Mouse (Mus musculus): Measurements from ENCODE around the gene Gm44596.
A peak's percentile ranks its signal among the peaks of the same experiment; 100 is the strongest.

Gm44596 gene

DNA sequence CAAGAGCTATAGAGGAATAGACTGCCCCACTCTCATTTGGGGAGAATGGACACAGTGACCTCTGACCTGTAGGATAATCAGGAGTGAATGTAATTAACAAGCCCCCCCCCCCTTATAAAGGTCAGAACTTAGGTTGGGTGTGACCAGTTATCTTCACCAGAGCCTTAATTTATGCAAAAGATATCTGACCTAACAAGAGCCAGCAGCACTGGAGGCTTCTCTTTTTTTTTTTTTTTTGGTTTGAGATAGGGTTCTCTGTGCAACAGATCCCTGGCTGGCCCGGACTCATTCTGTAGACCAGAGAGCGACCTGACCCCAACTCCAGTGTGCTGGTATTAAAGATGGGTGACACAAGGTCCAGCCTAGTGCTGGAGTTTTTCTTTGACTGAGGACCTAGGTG is 54.0 kb downstream of the Gm44596 start:
- DNase-seq (ENCODE audit: low spot score in 2 of 2) = no peak

DNA sequence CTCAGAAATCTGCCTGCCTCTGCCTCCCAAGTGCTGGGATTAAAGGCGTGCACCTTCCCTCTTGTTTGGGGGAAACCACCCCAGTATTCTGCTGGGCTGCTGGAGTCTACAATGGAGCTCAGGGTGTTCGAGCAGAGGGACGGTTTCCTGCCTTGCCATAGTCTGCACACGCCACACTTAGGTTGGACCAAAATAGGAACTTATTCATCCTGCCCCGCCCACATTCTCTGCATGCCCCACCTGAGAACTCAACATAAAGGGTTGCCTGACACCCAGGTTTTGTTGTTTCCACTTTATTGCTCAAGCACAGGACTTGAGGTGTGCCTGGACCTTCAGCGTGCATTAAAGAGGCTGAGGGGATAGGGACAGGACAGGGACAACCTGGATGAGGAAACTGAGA is 54.5 kb downstream of the Gm44596 start:
- no peak for DNase-seq (ENCODE audit: low spot score in 2 of 2)

DNA sequence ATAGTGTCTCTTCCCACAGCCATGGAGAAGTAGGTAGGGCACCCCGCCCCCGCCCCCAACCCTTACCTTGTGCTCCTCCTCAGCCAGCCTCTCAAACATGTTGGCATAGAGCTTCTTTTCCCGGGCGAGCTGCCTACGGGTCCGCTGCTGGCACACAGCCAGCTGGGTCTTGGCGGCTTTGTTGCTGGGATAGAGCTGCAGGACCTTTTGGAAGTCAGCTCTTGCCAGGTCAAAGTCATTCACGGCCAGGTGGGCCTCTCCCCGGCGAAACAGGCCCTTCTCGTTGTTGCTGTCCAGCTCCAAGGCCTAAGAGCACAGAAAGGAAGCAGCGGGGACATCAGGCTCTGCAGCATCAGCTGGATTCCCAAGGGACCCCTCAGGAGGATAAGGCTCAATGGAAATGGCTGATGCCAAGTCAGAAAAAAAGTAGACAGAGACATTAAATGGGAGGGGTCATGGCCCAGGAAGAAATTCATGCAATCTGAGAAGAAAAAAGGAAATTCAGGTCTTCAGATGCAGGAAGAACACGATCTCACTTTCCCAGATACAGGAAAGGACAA is 57.1 kb downstream of the Gm44596 start:
- DNase-seq (ENCODE audit: low spot score in 2 of 2) = no peak

DNA sequence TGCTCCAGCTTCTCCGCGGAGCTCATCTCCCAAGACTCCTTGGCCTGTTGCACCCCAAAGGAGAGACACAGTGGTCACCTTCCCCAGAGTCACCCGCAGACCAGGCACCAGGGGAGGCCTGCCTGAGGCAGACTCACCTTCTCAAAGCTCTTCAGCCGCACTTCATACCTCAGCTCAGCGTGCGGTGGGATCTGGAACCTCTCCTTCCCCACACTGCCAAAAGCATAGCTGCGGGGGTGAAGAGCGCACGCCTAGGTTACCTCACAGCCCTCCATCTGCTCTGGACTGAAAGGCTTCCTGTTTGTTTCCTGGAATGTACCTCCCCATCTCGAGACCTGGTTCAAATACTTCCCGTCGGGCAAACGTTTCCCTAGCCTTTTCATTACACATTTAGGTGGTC is 58.3 kb downstream of the Gm44596 start:
- no peak for DNase-seq (ENCODE audit: low spot score in 2 of 2)

DNA sequence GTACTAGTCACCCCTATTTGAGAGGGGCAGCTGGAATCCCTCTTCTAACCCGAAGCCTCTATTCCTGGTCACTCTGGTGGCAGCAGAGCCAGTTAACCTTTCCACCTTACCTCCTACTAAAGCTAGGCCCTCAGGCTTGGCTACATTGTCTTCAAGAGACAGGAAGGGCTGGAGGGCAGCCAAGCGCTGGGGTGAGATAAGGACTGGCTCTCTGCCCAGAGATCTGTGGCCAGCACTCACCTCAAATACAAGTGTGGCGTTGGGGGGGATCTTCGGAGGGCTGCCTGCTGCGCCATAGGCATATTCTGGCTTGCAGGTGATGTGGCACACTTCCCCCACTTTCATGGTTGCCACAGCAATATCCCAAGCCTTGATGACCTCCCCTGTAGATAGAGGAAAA is 60.2 kb downstream of the Gm44596 start:
- no peak for DNase-seq (ENCODE audit: low spot score in 2 of 2)

DNA sequence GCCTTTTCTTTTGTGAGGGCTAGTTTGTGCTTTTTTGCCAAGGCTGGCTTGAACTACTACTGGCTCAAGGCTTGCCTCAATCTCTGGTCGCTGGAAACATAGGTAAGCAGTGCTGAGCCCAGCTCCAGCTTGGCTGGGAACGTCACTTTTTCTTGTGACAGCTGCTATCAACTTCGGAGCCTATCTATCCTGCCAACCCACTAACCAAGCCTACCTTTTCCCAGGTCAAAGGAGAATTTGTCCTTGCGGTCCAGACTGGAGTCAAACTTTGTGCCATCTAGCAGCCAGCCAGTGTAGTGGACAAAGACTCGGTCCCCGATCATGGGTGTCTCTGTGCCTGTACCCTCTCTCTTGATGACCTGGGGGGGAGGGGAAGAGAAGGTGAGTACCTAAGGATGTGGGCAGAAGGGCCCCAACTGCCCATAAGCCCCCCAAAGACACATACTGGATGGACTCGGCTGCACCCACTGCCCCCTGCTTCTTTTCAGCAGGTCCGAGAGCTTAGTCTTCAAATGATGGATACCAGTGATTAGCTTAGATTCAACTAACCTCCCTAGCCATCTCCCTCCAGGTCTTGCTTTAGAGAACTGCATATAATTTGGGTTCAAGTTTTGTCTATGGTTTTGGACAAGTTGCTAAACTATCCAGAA is 61.2 kb downstream of the Gm44596 start:
- DNase-seq (ENCODE audit: low spot score in 2 of 2) = no peak

DNA sequence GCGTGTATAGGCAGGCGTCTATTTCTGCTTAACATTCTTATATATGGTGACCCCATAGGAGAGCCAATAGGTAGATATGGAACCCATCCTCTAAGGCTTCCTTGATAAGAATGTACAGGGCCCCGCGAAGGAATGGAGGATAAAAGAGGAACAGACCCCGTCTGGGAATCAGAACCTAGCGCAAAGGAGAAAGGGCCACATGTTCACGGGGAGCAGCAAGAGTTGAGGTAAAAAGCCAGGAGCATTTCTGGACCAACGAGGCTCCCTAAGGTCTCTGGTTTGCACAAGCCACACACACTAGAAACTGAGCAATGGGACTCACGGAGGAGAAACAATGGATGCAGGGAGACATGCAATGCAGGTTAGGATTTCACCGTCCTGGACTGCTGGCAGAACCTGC is 62.0 kb downstream of the Gm44596 start:
- no peak for DNase-seq (ENCODE audit: low spot score in 2 of 2)

DNA sequence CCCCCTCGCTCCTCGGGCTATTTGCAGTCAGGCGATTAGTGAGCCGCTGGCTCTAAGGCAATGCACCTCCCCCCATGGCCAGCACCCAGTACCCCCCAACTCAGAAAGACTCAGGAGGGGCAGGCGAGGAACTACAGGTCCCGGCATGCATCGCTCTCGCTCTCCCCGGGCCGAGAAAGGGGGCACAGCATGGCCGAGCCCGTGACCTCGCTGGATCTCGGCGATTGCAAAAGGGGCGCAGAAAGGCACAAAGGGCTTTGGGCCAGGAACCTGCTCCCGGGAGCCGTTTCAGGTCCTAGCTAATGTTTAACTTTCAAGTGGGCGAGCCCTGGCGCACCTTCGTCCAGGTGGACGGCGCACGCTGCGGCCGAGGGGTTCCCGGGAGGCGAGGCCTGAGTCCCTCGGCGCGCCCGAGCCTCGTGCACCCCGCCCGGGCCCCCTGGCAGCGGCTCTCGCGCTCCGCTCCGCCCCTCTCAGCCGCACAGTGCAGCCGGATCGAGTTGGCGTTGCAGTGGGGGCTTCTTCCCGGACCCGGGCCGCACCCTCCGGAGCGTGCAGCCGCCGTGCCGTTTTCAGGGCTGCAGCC is 62.5 kb downstream of the Gm44596 start:
- no peak for DNase-seq (ENCODE audit: low spot score in 2 of 2)

DNA sequence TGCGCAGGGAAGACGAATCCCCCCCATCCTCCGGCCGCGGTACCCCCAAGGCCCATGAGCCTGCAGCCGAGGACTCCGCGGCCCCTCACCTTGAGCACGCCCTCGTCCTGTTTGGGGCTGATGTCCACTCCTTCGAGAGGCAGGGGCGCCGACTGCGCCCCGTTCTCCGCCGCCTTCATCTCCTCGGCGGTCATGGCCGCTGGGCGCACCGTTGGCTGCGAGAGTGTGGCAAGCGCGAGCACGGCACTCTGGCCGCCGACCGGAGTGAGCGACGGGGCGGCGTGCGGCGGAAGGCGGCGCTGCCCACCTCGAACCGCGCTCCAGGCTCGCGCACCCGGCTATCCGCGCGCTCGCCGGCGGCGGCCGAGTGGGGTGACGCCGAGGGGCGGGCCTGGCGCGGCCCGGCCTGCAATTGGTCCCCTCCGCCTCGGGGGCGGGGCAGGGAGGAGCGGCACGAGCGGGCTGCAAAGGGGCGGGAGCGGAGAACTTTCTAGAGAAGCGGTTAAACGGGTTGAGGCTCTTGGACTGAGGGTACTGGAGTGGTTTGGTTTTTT is 63.1 kb downstream of the Gm44596 start, which contains the start of gene Fkbp4:
Gene Fkbp4 (minus strand): TSS at position 361 of the 554 bp plus-strand sequence.
- DNase-seq (ENCODE audit: low spot score in 2 of 2) = peak; percentile 70 to 86

DNA sequence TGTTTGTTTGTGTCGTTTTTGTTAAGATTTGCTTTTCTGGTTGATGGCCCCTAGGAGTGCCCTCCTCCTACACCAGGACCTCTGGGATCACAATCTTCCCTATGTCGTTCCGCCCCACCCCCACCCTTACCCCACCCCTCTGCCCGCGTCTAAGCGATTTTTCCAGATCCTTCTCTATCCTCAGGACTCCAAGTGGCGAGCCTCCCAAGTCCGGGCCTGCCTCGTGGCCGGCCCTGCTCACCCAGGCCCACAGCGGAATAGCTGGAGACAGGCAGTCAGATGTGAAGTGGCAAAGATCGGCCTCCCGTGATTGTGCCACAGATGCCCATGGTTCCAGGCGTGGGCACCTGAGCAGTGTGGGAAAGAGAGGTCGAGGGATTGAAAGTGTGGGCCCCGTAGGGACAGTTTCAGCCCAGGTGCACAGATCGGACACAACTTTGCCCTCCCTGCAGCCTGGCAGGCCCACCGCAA is 63.6 kb downstream of the Gm44596 start:
- no peak for DNase-seq (ENCODE audit: low spot score in 2 of 2)

DNA sequence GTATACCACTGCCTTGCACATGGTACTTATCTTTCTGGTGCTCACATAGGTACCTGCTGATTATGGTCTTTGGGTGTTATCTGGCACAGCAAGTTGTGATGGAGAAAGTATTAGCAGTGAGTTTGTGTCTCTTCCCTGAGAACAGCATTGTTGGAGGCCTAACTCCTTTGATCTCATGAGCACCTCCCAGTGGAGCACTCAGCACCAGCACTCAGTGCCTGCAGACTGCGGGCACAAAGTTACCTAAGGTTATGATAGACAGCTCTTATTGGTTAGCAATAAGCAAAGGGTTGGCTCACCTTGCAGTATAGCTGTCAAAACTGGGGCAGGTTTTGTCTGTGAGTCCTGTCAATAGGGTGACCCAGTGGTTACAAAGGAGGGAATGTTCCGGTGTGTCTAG is 64.9 kb downstream of the Gm44596 start:
- DNase-seq (ENCODE audit: low spot score in 2 of 2) = no peak

DNA sequence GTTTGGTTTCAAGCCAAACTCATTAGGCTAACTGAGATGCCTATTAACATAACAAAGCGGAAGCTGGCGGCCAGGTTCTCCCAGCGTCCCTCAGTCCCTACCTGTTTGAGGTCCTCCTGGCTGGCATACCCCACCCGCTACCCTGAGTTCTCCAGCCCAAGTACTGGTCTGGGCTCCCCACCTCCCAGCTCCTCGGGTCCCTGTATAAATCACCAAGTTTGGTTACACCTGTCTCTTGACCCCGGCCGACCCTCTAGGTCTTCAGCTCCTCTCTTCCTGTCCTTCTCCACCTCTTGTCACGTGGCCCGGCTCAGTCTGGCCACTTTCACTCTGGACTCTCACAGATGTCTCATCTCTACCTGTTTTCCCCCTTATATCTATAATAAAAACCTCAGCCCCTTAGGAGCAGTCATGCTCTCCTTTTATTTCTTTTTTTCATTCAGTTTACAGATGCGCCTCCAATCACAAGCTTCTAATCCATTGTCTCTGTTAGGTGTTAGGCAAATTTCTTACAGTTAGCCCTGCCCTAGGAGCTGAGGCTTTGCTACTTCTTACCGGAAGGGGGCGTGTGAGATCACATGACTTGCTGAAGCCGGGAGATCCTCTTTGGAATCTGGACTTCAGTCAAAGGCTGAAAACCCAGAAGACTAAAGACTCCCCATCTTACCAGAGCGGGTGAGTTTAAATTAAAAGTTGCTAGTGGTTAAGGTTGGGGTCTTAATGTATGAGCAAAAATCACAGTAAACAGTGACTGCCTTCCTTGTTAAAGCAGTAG is 70.6 kb downstream of the Gm44596 start:
- peak in 1 of 2 experiments; percentile 44 for DNase-seq (ENCODE audit: low spot score in 2 of 2)

DNA sequence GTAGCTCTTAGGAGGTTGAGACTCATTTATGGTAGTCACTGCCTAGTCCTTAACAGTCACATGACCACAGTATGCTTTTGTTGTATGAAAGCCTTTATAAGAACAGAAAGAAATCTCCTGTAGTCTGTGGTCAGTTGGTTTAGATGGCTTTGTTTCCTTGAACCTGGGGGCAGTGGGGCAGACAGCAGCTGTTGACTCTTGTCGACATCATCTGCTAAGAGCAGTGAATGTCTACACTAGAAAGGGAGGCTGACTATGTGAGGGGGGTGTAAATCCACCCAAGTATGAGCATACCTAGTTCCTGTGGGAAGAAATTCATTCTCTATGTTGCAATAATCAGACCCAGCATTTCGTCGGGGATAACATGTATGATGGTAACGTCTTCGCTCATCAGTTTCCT is 71.8 kb downstream of the Gm44596 start:
- DNase-seq (ENCODE audit: low spot score in 2 of 2) = no peak

DNA sequence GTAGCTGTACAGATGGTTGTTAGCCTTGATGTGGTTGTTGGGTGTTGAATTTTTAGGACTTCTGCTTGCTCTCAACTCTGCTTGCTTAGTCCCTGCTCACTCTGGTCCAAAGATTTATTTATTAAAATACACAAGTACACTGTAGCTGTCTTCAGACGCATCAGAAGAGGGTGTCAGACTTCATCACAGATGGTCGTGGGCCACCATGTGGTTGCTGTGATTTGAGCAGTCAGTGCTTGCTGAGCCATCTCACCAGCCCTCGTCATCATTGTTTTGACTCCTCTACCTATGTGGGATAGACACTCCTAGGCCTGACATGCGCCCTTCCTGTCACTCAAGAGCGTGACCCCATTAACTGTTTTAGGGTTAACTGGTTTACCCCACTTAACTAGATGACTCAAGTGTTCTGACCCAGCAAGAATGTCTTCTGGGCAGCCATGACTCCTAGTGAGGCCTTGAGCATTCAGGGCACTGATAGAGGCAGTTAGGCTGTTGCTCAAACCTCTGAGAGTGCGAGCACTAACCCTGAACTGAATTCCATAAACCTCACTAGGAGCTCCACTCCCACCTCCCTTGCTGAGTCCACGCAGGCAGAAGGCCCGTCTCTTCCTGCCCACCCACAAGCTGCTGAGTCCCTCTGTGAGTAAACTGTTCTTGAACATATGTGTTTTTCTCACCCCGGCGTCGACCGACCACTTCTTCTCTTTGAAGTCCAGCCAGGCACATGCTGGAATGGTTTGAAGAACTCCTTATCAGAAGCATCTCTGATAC is 80.7 kb downstream of the Gm44596 start:
- no peak for DNase-seq (ENCODE audit: low spot score in 2 of 2)

All from frontal cortex, postnatal 25 days (tissue).